Mouse (Mus musculus) embryonic facial prominence, embryonic 12.5 days (tissue): ENCODE results near the gene Rfx2. TPM values are rescaled to one million over a fixed set of nuclear protein-coding genes. Genes with fewer than 3 reads are reported as not detected.

Experiments
- ATAC-seq: fragments of 200-750 bp; cut with Nextera tagmentation; 2 replicates; pipeline ENCODE4 v1.8.0; 2017; ENCODE audit not compliant: insufficient number of reproducible peaks, insufficient read depth, low FRiP score, low TSS enrichment
- H3K27ac ChIP-seq: fragments of 300-500 bp; sonication (generic); 2 replicates; pipeline ENCODE4 v1.5.1; 2016; ENCODE audit warnings: mild to moderate bottlenecking
- H3K27me3 ChIP-seq: fragments of 300-500 bp; sonication (generic); 2 replicates; pipeline ENCODE4 v1.6.1; 2016; ENCODE audit warnings: mild to moderate bottlenecking, moderate library complexity
- H3K36me3 ChIP-seq: fragments of 300-500 bp; sonication (generic); 2 replicates; pipeline ENCODE4 v1.6.1; 2016; ENCODE audit warnings: mild to moderate bottlenecking
- H3K4me1 ChIP-seq: fragments of 300-500 bp; sonication (generic); 2 replicates; pipeline ENCODE4 v1.6.1; 2016
- H3K4me2 ChIP-seq: fragments of 300-500 bp; sonication (generic); replicated peaks from 2 replicates; pipeline ENCODE4 v1.6.1; 2016; ENCODE audit warnings: mild to moderate bottlenecking, moderate library complexity
- H3K4me3 ChIP-seq: fragments of 300-500 bp; sonication (generic); 2 replicates; pipeline ENCODE4 v1.5.1; 2016; ENCODE audit warnings: mild to moderate bottlenecking
- H3K9ac ChIP-seq: fragments of 300-500 bp; sonication (generic); 2 replicates; pipeline ENCODE4 v1.6.1; 2016; ENCODE audit warnings: mild to moderate bottlenecking, moderate library complexity
- H3K9me3 ChIP-seq: fragments of 300-500 bp; sonication (generic); 2 replicates; pipeline ENCODE4 v1.6.1; 2016; ENCODE audit warnings: mild to moderate bottlenecking, moderate library complexity
- WGBS: fragments of 180-500 bp; shearing (Covaris S2); methylation state at CpG from one replicate; pipeline ENCODE4 v1.1.7; 2016; 5-methylcytosine and 5-hydroxymethylcytosine counted together
- polyA plus RNA-seq: library from polyadenylated mRNA; unstranded; fragments of >200 nt; fragmentation: Nextera tagmentation; extraction: Ambion mirVana; gene quantifications from 2 replicates; pipeline ENCODE4 v1.2.1, GENCODE M21; 2016

Gene Rfx2
- polyA plus RNA-seq, 1 experiment from 2014 or later: 5.5 TPM

GRCm38 (mm10) chr17:56861197-56861596 is 30.4 kb upstream of the Rfx2 start:
- WGBS: 49% methylated on average over 3 of the region's 3 CpGs
- Histone ChIP-seq H3K4me3 (no peak overlapping the region), H3K4me1 (no peaks in the 10 kb centered on the region), H3K9me3 (no peaks in the 10 kb centered on the region), H3K36me3 (no peaks in the 10 kb centered on the region), H3K4me2 (no peak overlapping the region), H3K27ac (no peak overlapping the region), H3K27me3 (no peaks in the 10 kb centered on the region), H3K9ac (no peak overlapping the region)
- ATAC-seq: no peak

GRCm38 (mm10) chr17:56858922-56859321 is 28.1 kb upstream of the Rfx2 start:
- H3K9ac ChIP-seq: no peak overlapping the region
- WGBS: 51% methylated on average over 7 of the region's 7 CpGs
- no peaks in the 10 kb centered on the region for H3K4me1 ChIP-seq
- no peaks in the 10 kb centered on the region for H3K27me3 ChIP-seq
- H3K9me3 ChIP-seq: no peaks in the 10 kb centered on the region
- no peak for ATAC-seq
- H3K27ac ChIP-seq: no peak overlapping the region
- no peak overlapping the region for H3K4me2 ChIP-seq
- no peak overlapping the region for H3K4me3 ChIP-seq
- no peaks in the 10 kb centered on the region for H3K36me3 ChIP-seq

DNA sequence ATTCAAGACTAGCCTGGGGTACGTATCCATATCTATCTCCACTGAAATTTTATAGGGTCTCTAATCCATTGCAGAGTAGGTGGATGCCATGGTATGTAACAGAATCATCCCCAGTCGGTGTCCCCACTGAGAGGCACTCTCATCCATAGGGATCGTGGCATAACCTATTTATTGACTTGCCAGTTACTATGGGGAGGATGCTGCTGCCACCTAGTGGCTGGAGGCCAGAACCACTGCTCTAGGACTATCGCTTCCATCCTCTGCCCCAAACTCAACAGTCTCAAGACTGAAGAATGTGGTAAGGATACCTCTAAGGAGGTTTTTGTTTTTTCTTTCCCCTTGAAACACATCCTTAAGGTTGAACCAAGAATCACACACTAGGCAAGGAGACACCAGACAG is 27.4 kb upstream of the Rfx2 start:
- 62% methylated on average over 4 of the region's 4 CpGs for WGBS
- H3K4me1 ChIP-seq: no peaks in the 10 kb centered on the region
- ATAC-seq: no peak
- H3K9me3 ChIP-seq: no peaks in the 10 kb centered on the region
- no peaks in the 10 kb centered on the region for H3K36me3 ChIP-seq
- no peak overlapping the region for H3K27ac ChIP-seq
- no peak overlapping the region for H3K4me3 ChIP-seq
- H3K9ac ChIP-seq: no peak overlapping the region
- no peaks in the 10 kb centered on the region for H3K27me3 ChIP-seq
- H3K4me2 ChIP-seq: no peak overlapping the region

DNA sequence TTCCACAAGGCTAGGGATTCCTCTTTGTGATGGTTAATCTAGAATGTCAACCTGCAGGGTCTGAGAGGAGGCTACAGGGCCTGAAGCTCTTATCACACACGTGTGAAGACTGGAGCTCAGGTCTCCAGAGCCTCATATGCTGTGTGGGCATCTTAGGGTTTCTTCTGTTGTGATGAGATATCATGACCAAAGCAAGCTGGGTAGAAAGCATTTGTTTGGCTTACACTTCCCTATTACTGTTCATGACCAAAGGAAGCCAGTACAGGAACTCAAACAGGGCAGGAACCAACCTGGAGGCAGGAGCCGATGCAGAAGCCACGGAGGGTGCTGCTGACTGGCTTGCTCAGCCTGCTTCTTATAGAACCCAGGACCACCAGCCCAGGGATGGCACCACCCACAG is 24.6 kb upstream of the Rfx2 start:
- Histone ChIP-seq H3K27ac (no peak overlapping the region), H3K4me3 (no peak overlapping the region), H3K9ac (no peak overlapping the region), H3K36me3 (no peaks in the 10 kb centered on the region), H3K4me1 (no peaks in the 10 kb centered on the region), H3K4me2 (no peak overlapping the region), H3K9me3 (no peaks in the 10 kb centered on the region), H3K27me3 (no peaks in the 10 kb centered on the region)
- WGBS: 80% methylated on average over 3 of the region's 3 CpGs
- no peak for ATAC-seq

- H3K36me3 ChIP-seq: no peaks in the 10 kb centered on the region
- no peak for ATAC-seq
- H3K9ac ChIP-seq: no peak overlapping the region
- no peak overlapping the region for H3K27ac ChIP-seq
- H3K4me1 ChIP-seq: no peaks in the 10 kb centered on the region
- no peak overlapping the region for H3K4me3 ChIP-seq
- H3K27me3 ChIP-seq: no peaks in the 10 kb centered on the region
- no peak overlapping the region for H3K4me2 ChIP-seq
- 82% methylated on average over 3 of the region's 3 CpGs for WGBS
- H3K9me3 ChIP-seq: no peaks in the 10 kb centered on the region
Measured at GRCm38 (mm10) chr17:56851167-56851566, 20.4 kb upstream of the Rfx2 start.

- ATAC-seq: no peak
- no peaks in the 10 kb centered on the region for H3K27me3 ChIP-seq
- H3K9me3 ChIP-seq: no peaks in the 10 kb centered on the region
- H3K4me3 ChIP-seq: no peak overlapping the region
- WGBS: 84% methylated on average over 13 of the region's 13 CpGs
- H3K9ac ChIP-seq: no peak overlapping the region
- no peaks in the 10 kb centered on the region for H3K4me1 ChIP-seq
- H3K4me2 ChIP-seq: no peak overlapping the region
- no peaks in the 10 kb centered on the region for H3K36me3 ChIP-seq
- H3K27ac ChIP-seq: no peak overlapping the region
Measured at GRCm38 (mm10) chr17:56849710-56850109, 18.9 kb upstream of the Rfx2 start.

DNA sequence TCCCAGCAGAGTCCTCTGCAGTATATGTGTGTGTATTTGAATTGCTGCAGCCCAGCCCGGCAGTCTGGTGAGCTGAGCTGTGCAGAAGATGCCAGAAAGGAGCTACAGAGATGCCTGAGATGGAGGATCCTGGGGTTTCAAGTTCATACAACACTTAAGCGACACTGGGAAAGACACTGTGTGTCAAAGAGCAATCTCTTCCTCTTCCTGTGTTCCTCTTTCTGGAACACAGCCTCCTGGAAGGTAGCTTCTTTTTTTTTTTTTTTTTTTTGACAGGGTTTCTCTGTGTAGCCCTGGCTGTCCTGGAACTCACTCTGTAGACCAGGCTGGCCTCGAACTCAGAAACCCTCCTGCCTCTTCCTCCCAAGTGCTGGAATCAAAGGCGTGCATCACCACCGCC is 18.0 kb upstream of the Rfx2 start:
- no peaks in the 10 kb centered on the region for H3K27me3 ChIP-seq
- WGBS: 80% methylated on average over 5 of the region's 5 CpGs
- H3K4me3 ChIP-seq: no peak overlapping the region
- H3K4me2 ChIP-seq: no peak overlapping the region
- H3K36me3 ChIP-seq: no peaks in the 10 kb centered on the region
- no peaks in the 10 kb centered on the region for H3K4me1 ChIP-seq
- no peak overlapping the region for H3K27ac ChIP-seq
- no peak overlapping the region for H3K9ac ChIP-seq
- no peak for ATAC-seq
- H3K9me3 ChIP-seq: no peaks in the 10 kb centered on the region

DNA sequence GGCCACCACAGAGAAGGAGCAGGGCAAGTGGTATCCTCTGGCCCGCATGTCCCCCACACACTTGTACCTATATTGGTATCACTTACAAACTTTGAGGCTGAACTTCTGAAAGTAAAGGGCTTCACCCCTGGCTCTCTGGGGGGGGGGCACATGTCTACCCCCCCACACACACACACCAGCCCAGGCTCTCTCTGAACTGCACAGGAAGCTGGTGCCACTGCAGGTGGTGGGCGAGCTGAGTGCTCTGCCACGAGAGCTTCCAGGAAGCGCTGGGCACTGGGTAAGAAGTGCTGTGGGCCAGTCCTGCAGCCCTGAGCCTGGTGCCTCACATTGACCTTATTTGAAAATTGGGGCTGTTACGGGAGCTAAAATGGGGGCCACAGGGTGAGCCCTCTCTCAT is 12.9 kb upstream of the Rfx2 start:
- Histone ChIP-seq H3K9ac (no peak overlapping the region), H3K36me3 (no peaks in the 10 kb centered on the region), H3K4me1 (no peaks in the 10 kb centered on the region), H3K27ac (no peak overlapping the region), H3K4me2 (no peak overlapping the region), H3K4me3 (no peak overlapping the region), H3K27me3 (no peaks in the 10 kb centered on the region), H3K9me3 (no peaks in the 10 kb centered on the region)
- 76% methylated on average over 5 of the region's 5 CpGs for WGBS
- no peak for ATAC-seq

- no peaks in the 10 kb centered on the region for H3K9me3 ChIP-seq
- ATAC-seq: no peak
- no peak overlapping the region for H3K4me2 ChIP-seq
- H3K27ac ChIP-seq: no peak overlapping the region
- no peaks in the 10 kb centered on the region for H3K36me3 ChIP-seq
- no peaks in the 10 kb centered on the region for H3K27me3 ChIP-seq
- no peak overlapping the region for H3K4me3 ChIP-seq
- WGBS: 85% methylated on average over 5 of the region's 5 CpGs
- no peak overlapping the region for H3K9ac ChIP-seq
- no peaks in the 10 kb centered on the region for H3K4me1 ChIP-seq
Measured at GRCm38 (mm10) chr17:56842173-56842572, 11.4 kb upstream of the Rfx2 start.

DNA sequence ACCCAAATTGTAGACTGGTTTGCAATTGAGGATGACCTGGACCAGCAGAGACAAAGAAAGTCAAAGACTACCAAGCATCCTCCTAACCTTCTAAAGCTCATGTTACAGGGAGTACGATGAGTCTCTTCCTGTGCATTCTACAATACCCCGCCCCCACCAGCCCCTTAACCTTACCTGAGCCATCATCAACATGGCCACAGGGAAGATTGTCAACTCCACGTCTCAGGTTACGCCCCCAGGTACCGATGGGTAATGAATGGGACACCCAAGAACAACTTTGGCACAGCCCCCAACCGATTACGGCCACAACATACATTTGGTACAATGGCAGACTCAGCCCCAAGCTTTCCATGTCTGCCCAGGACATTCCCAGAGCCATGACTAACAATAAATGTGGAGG is 9.7 kb upstream of the Rfx2 start:
- H3K9ac ChIP-seq: no peak overlapping the region
- no peaks in the 10 kb centered on the region for H3K4me1 ChIP-seq
- H3K36me3 ChIP-seq: no peaks in the 10 kb centered on the region
- 81% methylated on average over 7 of the region's 7 CpGs for WGBS
- H3K9me3 ChIP-seq: no peaks in the 10 kb centered on the region
- ATAC-seq: no peak
- H3K4me3 ChIP-seq: no peak overlapping the region
- H3K4me2 ChIP-seq: no peak overlapping the region
- H3K27me3 ChIP-seq: no peaks in the 10 kb centered on the region
- no peak overlapping the region for H3K27ac ChIP-seq

DNA sequence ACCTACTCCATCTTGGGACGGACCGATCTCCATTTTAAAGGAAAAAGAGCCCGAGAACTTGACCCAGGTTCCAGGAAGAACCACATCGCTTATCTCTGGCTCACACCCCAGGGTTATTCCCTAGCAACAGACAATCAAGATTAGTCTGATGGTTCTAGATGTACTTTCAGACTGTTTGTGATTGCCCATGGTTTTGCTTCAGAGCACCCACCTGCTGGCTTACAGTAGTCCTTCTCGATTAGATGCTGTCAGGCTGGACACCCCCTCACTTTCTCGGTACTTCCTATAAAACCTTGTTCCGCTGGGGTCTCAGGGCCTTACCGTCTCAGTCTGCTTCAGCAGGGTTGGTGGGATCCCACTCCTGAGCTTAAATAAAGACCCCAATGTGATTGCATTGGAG is 5.5 kb upstream of the Rfx2 start:
- Histone ChIP-seq H3K9me3 (no peaks in the 10 kb centered on the region), H3K27me3 (peaks cover 7% of the 10 kb centered on the region; the same call in 1 of the 2 replicates), H3K4me1 (no peaks in the 10 kb centered on the region), H3K4me3 (no peak overlapping the region), H3K4me2 (no peak overlapping the region), H3K27ac (no peak overlapping the region), H3K36me3 (no peaks in the 10 kb centered on the region), H3K9ac (no peak overlapping the region)
- ATAC-seq: no peak
- WGBS: 85% methylated on average over 8 of the region's 8 CpGs

GRCm38 (mm10) chr17:56833381-56833780 is 2.6 kb upstream of the Rfx2 start:
- Histone ChIP-seq H3K27ac (no peak overlapping the region), H3K27me3 (peaks cover 19% of the 10 kb centered on the region), H3K4me2 (no peak overlapping the region), H3K9ac (no peak overlapping the region), H3K9me3 (no peaks in the 10 kb centered on the region), H3K36me3 (no peaks in the 10 kb centered on the region), H3K4me3 (no peak overlapping the region), H3K4me1 (peaks cover 6% of the 10 kb centered on the region)
- WGBS: 94% methylated on average over 1 of the region's 1 CpGs
- no peak for ATAC-seq

DNA sequence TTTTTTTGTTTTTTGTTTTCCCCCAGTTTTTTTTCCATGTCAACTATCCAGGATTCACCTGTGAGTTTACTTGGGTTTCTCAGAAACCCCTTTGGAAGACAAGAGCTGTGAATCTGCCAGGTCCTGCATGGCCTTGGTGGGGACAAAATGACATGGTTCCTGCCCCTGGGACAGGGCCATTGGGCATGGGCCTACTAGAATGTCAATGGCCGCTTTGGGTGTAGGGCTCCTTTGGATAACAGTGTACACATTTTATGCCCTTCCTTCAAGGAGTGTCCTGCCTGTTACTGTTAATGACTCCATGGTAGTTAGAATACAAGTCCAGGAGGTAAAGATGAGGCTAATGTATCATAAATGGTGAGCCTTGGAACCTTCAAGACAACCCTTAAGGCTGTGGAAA is 2.1 kb upstream of the Rfx2 start:
- Histone ChIP-seq H3K4me3 (no peak overlapping the region), H3K9ac (no peak overlapping the region), H3K36me3 (no peaks in the 10 kb centered on the region), H3K27me3 (peaks cover 22% of the 10 kb centered on the region), H3K4me1 (peaks cover 6% of the 10 kb centered on the region), H3K27ac (no peak overlapping the region), H3K4me2 (no peak overlapping the region), H3K9me3 (no peaks in the 10 kb centered on the region)
- 81% methylated on average over 1 of the region's 1 CpGs for WGBS
- ATAC-seq: no peak
